Mouse (Mus musculus) sigmoid colon, adult 10 weeks (tissue): ENCODE data around the gene Lrrc46. TPM values are rescaled to one million over a fixed set of nuclear protein-coding genes. Genes with fewer than 3 reads are reported as not detected.

ENCODE experiments used
- polyA plus RNA-seq: library from polyadenylated mRNA; stranded (reverse); fragments of 350-450 nt; fragmentation: Illumina TruSeq; extraction: RNeasy Lipid Tissue Mini Kit (QIAGEN cat#74804); gene quantifications from one replicate; pipeline ENCODE4 v1.2.3, GENCODE M21; 2014; ENCODE audit warnings: low read depth, low replicate concordance

Gene Lrrc46
- not detected for polyA plus RNA-seq

DNA sequence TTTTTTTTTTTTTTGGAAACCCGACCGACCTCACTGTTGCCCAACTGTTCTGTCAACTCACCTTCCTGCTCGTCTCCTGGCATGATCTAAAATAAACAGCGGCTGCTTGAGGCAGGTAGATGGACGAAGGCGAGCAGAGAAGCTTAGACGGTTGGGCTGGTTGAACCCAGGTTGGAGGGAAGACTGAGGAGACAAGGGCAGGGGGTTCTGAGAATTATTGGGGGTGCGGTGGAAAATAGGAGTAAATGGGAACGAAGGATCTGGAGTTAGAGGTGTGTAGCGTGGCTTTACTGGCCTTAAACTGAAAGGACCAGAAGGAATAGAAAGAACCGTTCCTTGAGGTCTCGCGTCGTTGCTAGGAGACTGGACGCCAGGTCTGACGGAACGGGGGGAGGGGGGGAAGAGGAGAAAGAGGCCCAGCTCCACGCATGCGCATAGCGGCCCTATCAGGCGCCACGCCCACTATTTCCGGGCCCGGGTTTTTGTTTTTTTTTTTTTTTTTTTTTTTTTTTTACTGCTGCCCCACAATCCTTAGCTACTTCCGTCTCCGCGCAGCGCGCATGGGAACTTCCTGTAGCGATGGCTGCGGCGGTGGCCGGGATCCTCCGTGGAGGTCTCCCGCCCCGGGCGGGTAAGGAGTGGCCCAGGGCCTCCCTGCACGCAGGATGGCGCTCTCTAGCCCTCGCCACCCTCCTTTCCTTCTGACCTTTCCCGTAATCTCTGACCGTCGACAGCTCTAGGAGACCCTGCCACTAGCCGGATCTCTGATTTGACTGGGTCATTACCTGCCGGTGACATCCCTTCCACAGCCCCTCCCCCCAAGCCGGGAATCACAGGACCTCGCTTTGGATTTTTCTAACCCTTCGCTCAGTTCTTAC lies at the start of gene Lrrc46, which contains the start of gene Mrpl10:
Lrrc46 (minus strand) TSS at position 386 of the 878 bp plus-strand sequence.
Mrpl10 (plus strand) TSS at position 539 of the 878 bp plus-strand sequence.

GRCm38 (mm10) chr11:97050216-97050943 lies 9.2 kb upstream of the Lrrc46 start, which contains the start of gene Osbpl7:
Gene Osbpl7 (plus strand): TSS chr11:97050628.

GRCm38 (mm10) chr11:97029686-97030417 lies 11.4 kb downstream of the Lrrc46 start, which contains the start of gene Scrn2:
Gene Scrn2 (plus strand): TSS chr11:97029938.

GRCm38 (mm10) chr11:97013121-97013670 lies 28.0 kb downstream of the Lrrc46 start, which contains the start of gene Sp6:
Gene Sp6 (plus strand): TSS chr11:97013394.

Other genes with a start within 250 kb of the Lrrc46 start
- 35.3 TPM for gene Nfe2l1, start 211.4 kb downstream of the Lrrc46 start, polyA plus RNA-seq
- gene Copz2, start 191.5 kb downstream of the Lrrc46 start, polyA plus RNA-seq, result 7.0 TPM
- gene Cdk5rap3, start 124.9 kb downstream of the Lrrc46 start, polyA plus RNA-seq, result 17.9 TPM
- gene Prr15l, start 113.3 kb downstream of the Lrrc46 start, polyA plus RNA-seq, result 77.5 TPM
- gene Pnpo, start 97.4 kb downstream of the Lrrc46 start, polyA plus RNA-seq, result 13.9 TPM
- gene Sp2, start 58.4 kb downstream of the Lrrc46 start, polyA plus RNA-seq, result 4.5 TPM
- not detected for gene Sp6, start 28.0 kb downstream of the Lrrc46 start, polyA plus RNA-seq
- not detected for gene Scrn2, start 11.5 kb downstream of the Lrrc46 start, polyA plus RNA-seq
- 10.6 TPM for gene Mrpl10, start 153 bp upstream of the Lrrc46 start, polyA plus RNA-seq
- 1.5 TPM for gene Osbpl7, start 9.2 kb upstream of the Lrrc46 start, polyA plus RNA-seq
- gene Tbx21, start 73.9 kb upstream of the Lrrc46 start, polyA plus RNA-seq, result not detected
- 0.32 TPM for gene Tbkbp1, start 110.1 kb upstream of the Lrrc46 start, polyA plus RNA-seq
- gene Kpnb1, start 146.5 kb upstream of the Lrrc46 start, polyA plus RNA-seq, result 117 TPM
- gene Npepps, start 239.2 kb upstream of the Lrrc46 start, polyA plus RNA-seq, result 144 TPM